Mouse (Mus musculus) left cerebral cortex, postnatal 10 days (tissue): ENCODE results near the gene Nr2f2. TPM values are rescaled to one million over a fixed set of nuclear protein-coding genes. Genes with fewer than 3 reads are reported as not detected.

Experiments used
- DNase-seq, 2 experiments: peaks; one replicate each; pipeline ENCODE4 v3.0.0; 2021 to 2022; ENCODE audit warnings: low spot score in 2 of 2, mixed read lengths in 1 of 2; ENCODE audit errors: extremely low spot score in 1 of 2
- intact Hi-C: fragments of 180-260 bp; cut with DNase I; formaldehyde crosslinking; loops from one replicate; pipeline ENCODE4 v1.15.1; 2025
- total RNA-seq, 2 experiments: library from RNA; stranded (reverse); gene quantifications; 2 replicates each; pipeline ENCODE4 v1.2.3; 2021

The Nr2f2 gene
- total RNA-seq, 2 experiments from 2014 or later, result 45.7 to 55.9 TPM

DNA sequence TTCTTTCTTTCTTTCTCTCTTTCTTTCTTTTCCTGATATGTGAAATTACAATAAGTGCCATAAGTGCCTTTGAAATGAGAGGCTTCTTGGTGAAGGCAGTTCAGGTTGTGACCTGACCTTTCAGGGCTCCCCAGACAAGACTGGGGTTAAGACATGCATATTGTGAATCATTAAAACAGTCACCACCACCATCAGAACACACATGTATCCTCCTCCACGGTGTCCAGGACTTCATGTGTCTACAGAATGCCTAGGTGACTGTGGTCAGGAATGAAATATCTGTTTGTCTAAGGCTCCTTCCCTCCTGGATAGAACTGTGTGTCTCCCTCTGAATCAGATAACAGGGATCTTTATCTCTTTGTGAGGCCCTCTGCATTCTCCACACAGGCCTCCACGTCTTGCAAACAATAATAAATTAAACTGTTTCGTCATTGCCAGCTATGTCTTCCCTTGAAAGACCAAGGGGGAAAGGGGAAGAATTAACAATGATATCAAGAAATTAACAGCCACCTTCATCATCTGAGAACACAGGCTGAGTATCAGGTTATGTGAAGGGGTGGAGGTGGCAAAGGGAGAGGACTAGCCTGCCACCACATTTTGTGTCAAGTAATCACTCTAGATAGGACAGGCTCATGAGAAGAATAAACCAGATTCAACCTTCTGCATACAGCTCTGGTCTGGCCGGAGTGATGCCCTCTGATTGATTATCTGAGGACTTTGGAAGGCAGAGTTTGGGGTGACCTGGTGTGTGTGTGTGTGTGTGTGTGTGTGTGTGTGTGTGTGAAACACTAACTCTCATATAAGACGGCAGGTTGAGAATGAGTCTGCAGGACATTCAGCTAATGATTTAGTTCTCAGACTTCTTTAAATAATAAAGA, 10.6 kb downstream of the Nr2f2 start:
- DNase-seq, result no peak

DNA sequence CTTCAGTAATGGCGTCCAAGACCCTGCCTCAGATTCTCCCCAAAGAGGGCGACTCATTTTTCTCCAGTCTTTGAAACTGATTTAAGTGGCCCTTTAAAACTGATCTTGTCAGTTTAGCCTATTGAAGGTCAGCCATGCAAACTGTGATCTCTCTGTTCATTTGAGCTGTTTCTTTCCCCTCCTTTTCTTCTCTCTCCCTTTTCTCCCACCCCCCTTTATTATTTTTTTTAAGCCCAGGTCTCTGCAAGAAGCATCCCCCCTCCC, 11.2 kb downstream of the Nr2f2 start:
- DNase-seq, result no peak
- intact Hi-C loops, result no loop called here

More for the DNA sequence above, 10.6 kb downstream of the Nr2f2 start:
- intact Hi-C loops, result no loop called here

DNA sequence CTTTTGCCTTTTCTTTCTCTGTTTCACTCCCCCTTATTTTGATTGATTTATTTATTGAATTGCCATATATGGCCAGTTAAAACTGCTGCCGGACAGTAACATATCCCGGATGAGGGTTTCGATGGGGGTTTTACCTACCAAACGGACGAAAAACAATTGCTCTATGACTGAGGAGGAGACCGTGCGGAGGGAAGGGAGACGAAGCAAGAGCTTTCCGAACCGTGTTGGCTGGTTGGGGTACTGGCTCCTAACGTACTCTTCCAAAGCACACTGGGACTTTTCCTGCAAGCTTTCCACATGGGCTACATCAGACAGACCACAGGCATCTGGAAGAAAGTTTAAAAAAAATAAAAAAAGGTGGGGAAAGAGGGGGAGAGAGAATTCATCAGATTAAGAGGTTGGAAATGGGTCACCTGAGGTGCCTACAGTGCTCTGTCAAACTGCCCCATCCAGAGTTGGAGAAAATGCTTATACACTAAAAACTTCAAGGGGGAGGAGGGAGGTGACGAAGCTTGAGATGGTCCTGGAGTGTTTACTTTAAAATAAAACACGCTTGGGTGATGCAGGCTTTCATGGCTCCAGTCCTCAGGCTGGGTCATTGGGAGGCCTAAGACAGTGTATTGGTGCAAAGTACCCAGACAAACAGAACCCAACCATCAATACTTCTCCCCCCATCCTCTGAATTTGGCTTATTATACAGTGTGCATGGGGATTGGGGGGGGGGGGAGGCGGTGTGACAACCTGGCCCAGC, 11.8 kb downstream of the Nr2f2 start:
- no peak for DNase-seq
- intact Hi-C loops, result no loop called here

DNA sequence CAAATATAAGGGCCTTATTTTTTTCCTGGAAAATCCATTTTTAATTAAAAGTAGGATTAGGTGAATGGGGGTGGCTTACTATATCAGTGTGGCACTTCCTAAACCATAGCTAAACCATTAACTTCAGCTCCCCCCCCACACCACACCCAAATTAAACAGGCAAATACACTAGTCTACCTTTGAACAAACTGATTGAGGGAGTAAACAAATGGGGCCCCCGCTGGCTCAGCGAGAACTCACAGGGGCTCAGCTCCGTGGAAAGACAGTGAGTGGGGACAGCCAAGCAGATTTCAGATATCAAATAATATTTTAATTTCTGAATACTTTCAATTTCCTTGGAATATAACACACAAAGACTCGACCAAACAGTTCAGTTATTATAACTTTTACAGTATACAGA, 13.4 kb downstream of the Nr2f2 start:
- intact Hi-C loops, result no loop called here
- peak in 1 of 2 experiments; percentile 21 for DNase-seq

DNA sequence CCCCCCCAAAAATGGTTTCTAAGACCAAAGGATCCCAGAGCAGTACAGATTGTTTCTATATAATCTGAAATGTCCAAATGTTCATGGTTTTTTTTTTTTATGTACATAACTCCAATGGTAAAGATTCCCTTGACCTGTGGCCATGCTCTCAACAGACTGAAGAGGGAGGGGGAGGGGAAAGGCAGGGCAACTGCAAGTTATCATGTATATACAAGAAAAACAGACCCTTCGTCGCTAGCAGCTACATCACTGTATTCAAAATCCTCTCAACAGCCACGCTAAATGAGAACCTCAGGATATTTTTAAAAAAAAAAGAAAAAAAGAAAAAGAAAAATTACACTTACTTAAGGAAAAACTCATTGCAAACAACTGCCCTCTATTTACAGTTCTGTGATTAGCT, 13.9 kb downstream of the Nr2f2 start:
- intact Hi-C loops, result no loop called here
- DNase-seq, result peak in 1 of 2 experiments; percentile 18

DNA sequence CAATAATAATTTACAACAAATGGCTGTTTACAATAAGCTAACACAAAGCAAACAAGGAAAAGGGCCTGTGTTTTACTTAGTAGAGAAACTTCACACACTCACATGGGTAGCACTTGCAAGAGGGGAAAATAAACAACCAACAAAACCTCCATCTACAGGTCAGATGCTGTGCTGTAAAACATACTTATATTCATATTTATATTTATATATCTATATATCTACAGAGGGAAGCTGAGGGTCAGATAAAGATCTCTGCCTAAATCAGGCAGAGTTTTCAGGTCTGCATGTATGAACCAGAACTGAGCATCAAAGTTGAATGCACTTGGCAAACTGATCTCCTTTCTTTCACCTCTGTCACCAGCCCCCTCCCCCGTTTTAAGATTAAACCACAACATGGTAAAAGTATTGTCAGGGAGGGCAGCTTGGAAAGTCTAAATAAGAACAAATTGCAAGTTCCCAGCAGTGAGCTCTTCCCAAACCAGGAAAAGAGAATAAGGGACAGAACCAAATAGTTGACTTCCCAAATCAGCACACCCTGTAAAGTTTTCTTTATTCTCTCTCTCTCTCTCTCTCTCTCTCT, 14.5 kb downstream of the Nr2f2 start:
- intact Hi-C loops, result no loop called here
- DNase-seq, result no peak

DNA sequence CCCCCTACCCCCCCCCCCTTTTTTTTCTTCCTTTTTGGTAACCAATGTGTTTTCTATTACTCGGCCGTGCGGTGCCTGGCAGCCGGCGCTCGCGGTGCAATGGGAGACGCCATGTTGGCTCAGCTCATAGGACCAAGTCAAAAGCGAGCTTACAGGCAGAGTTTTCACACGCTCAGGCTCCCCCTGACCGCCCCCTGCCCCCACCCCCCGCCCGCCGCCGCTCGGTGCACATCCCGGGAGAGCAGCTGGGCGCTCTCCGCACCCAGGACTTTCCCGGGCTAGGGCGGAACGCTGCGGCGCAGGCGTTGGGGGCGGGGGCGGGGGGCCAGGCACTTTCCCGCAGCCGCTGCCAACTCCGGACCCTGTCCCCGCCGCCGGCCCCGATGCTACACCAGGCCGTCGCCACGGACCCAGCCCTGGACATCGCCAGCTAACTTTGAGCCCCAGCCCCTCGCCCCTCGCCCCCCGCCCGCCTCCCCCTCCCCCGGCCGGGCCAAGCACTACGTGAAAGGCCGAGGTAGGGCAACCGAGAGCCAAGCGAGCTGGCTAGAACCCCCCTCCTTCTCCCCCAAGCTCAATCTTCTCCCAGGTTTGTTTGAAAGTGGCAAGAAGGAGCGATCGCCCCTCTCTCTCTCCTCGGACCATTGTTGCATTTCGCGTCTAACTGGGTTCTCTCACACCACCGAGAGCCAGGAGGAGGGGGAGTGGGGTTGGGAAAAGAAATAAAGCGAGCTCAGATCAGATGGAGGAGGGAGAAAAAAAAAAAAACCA, 15.6 kb downstream of the Nr2f2 start:
- intact Hi-C loops, result no loop called here
- DNase-seq, result peak in 1 of 2 experiments; percentile 63

DNA sequence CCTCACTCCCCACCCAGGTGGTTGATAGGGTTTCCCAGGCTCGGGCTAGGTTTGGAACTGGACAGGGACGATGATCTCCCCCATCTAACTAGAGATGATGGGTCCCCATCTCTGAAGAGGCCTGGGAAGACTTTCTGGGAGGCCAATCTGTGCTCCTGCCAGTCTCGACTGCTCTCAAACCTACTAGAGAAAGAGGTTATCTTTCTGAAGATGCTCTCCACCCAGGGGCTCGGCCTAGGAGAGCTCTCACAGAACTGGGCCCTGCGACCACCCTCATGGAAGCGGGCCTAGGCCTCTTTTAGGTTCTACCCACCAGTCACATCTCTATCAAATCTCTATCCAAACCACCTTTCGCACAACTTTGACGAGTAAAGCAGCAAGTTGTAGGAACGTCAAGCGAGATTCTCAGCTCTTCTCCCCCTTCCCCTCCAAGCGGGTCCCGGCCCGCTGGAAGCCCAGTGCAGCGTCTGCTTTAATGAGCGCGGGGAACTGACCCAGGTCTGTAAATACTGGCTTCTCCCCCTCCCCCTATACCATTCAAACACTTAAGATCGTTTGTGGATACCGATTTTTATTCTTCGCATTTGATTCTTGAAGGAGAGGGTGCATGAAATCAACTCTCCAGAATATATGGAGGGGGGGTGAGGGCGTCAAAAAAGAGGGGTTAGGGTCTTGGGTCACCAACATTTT, 16.4 kb downstream of the Nr2f2 start:
- intact Hi-C loops, result loop anchor here (5.0 to 10.0 kb wide), 4 partner anchors 1032 to 1885 kb away; no protein-coding TSS in a partner anchor
- DNase-seq, result no peak

DNA sequence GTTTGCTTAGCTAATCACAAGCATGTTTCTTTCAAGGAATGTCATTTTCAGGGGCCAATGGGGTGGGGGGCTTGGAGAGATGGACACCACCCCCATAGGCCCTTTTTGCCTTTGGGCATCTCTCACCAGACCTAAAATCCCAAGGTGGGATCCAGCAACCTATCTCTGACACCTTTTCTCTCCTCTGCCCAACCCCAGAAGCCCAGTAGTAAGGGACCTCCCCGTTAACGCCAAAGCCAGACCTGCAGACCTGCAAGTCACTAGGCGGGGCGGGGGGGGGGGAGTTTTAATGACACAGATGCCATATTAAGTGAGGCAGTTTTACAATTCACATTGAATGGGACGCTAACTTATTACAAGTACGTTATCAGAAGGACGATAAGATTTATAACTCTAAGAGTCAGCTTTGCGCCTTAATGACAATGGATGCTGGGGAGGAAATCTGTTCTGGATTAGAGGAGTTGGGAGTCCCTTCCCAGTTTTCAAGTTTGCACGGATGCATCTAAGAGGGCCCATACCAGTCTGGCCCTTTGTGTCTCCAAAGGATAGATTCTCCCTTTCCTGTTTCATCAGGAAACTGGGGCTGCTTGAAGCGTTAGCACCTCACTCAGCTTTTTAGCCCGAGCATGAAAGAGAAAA, 17.4 kb downstream of the Nr2f2 start:
- intact Hi-C loops, result loop anchor here (5.0 to 10.0 kb wide), 4 partner anchors 1033 to 1886 kb away; no protein-coding TSS in a partner anchor
- no peak for DNase-seq

DNA sequence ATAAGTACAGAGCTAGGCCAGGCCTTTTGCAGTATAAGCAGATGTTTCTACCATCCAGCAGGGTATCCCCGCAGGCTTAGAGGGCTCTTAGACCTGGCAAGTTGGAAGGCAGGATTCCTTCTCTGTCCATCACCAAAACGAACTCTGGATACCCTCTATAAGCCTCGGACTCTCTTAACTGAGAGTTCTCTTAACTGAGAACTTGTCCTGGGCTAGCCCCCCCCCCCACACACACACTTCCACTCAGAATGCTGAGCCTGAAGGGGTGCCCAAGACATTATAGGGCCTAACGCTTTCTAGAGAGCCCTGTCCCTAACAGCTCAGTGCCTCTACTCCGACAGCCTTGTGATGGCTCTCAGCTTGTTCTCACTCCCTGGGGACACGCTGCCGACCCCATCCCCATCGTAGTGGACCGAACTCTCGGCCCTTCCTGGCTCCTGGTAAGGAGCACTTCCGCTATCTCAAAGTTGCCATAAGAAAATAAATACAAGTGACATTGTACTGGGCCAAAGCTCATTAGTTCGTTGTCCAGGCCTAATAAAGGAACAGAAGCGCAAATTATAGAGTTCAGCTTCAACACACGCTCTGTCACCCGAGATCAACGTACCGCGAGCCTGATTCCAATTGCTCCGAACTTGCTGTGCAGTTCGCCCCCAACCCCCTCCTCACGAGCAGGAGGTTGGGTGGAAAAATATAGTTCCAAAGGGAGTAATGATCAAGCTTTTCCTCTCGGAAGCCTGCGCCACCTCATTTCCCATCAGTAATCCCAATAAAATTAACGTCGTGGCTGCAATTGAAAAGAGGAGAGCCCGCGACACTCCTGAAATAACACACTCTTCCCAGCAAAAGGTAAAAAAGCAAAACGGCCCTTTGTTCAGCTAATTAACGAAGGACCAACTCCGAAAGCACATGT, 18.2 kb downstream of the Nr2f2 start:
- intact Hi-C loops, result loop anchor here (5.0 to 10.0 kb wide), 4 partner anchors 1034 to 1886 kb away; no protein-coding TSS in a partner anchor
- peak in 1 of 2 experiments; percentile 33 for DNase-seq

DNA sequence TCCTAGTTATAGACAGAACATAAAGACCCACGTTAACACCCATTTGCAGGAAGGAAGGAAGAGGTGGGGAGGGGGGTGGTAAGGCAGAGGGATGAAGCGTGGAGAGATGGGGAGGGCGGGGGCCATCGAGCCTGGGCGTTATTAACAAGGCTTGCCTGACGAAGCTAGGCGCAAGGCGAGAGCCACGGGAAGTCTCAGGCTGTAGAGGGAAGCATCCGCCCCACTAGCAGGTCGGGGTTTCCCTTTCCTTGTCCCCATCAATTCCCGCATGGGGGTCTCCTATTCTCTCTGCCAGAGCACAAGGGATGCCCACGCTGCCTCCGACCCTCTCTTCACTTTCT, 18.9 kb downstream of the Nr2f2 start:
- DNase-seq, result peak in 1 of 2 experiments; percentile 42
- intact Hi-C loops, result loop anchor here (2.0 to 10.0 kb wide), 5 partner anchors 1035 to 1887 kb away; no protein-coding TSS in a partner anchor

DNA sequence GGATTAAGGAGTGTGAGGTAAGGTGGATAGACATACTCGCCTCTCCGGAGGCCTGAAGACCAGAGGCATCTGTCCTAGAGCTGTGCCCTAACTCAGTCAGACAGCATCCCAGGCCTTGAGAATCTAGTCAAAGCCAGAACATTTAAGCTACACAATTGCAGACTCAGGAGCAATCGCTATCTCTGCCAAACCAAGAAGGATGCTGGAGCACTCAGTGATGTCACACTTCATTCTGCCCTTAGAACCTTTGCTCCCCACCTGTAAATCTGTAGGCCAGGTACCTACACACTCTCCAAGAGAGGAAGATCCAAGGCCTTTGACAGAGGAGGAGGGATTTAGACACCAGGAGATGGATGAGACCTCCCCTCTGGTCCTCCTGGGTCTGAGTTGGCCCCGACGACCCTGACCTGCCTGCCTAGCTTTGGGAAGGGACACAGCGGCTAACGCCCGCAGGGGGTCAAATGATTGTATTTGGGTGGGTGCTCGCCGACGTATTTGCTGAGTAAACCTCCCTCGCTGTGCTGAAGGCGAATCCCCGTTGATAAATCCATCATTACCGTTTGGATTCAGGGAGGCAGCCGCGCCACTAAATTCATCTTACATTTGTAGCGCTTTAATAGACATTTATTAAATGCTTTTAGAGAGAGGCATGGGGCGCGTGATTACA, 19.5 kb downstream of the Nr2f2 start:
- intact Hi-C loops, result loop anchor here (2.0 to 10.0 kb wide), 5 partner anchors 1035 to 1888 kb away; no protein-coding TSS in a partner anchor
- DNase-seq, result no peak

DNA sequence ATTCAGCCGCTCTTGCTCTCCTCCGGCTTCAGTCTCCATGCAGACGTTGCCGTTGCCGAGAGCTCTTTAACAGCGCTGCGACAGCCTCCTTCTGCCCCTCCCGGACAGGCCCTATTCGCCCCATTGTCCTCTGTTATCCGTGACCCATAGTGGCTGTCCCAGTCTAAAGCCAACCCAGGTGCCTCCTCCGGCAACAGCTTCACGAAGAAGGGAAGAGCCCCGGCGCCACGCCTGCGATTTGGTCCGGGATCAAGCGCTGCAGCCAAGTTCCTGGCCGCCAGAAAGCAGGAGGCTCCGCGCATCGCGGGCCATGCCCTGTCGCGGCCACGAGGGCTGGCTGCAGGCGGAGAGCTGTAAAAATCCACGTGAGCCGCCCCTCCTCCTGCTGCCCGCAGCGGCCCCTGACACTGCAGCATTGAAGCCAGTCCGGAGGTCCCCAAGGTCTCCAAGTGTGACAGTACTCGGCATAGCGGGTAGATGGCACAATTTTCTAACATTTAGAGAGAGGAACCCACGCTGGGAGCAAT, 20.5 kb downstream of the Nr2f2 start:
- intact Hi-C loops, result loop anchor here (2.0 to 10.0 kb wide), 5 partner anchors 1036 to 1889 kb away; no protein-coding TSS in a partner anchor
- DNase-seq, result peak in 1 of 2 experiments; percentile 87

DNA sequence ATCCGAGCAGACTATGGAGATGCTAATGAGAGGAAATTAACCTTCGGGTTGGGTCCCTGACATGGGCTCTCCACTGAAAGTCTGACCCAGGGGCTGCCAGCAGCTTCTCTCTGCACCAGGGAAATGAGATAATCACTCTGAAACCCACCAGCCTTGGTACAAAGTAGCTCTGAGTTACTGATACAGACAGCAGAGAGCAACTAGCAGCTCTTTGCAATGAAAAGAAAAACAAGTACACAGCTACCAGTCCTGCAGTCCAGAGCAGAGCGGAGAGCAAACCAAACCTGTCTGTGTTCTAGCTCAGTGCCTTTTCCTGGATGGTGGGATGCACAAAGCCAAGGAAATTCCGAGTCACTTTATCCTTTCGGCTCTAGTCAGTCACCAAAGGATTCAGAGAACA, 23.1 kb downstream of the Nr2f2 start:
- intact Hi-C loops, result loop anchor here (10.0 kb wide), 2 partner anchors 1801 to 1891 kb away; no protein-coding TSS in a partner anchor

DNA sequence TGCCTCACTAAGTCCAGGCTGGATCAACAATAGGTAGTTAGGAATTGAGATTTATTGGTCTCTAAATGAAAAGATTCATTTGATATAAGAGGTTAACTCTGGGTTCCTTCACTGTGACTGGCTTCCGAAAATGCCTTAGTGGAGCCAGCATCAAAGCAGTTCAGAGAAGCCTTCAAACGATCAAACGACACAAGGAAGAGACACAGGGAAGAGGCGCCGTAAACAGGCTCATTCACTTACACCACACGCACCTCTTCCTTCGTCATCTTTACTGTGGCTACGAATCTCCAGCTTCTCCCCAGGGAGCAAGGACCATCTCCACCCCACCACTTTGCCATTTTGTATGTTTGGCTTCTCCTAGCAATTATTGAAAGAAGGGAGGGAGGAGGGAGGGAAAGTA, 23.8 kb downstream of the Nr2f2 start:
- intact Hi-C loops, result loop anchor here (10.0 kb wide), 2 partner anchors 1802 to 1892 kb away; no protein-coding TSS in a partner anchor
- no peak for DNase-seq

More for the DNA sequence above, 23.1 kb downstream of the Nr2f2 start:
- DNase-seq, result no peak

DNA sequence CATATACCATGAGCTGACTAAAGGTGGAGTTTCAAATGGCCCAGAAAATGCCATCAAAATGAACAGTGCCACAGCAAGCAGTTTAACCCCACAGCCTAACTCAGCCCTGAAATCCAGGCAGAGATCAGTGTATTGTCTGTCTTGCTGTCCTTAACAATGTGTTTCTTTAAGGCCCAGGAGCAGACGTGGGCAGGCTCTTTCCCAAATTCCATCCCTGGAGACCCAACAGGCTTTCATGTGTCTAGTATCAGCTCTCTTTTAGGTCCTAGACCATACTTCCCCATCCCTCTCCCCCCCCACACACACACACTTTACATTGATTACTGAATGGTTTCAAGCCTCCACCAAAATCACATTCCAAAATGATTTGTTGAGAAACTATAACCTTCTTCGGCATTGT, 24.5 kb downstream of the Nr2f2 start:
- intact Hi-C loops, result loop anchor here (10.0 kb wide), 2 partner anchors 1803 to 1893 kb away; no protein-coding TSS in a partner anchor
- no peak for DNase-seq
